Mouse (Mus musculus) heart, postnatal 14 days (tissue): ENCODE results near the gene Prr11. TPM values are rescaled to one million over a fixed set of nuclear protein-coding genes. Genes with fewer than 3 reads are reported as not detected.
"Not testable (repeated sequence)": the region's sequence is repeated elsewhere in the genome, so short reads cannot be mapped to it uniquely, and the experiment has no call there.

Experiments used
- DNase-seq, 2 experiments: peaks; one replicate each; pipeline ENCODE4 v3.0.0; 2021 to 2022
- intact Hi-C: fragments of 180-260 bp; cut with DNase I; formaldehyde crosslinking; loops from one replicate; pipeline ENCODE4 v1.15.1; 2025
- microRNA-seq, 2 experiments: library from miRNA; unstranded; fragments of <30 nt; microRNA quantifications; one replicate each; pipeline ENCODE4 v1.2.0; 2021 to 2022
- total RNA-seq, 2 experiments: library from RNA; stranded (reverse); gene quantifications; 2 replicates each; pipeline ENCODE4 v1.2.3; 2021

Gene Prr11
- total RNA-seq, 2 experiments from 2014 or later: 1.7 to 2.4 TPM

GRCm38 (mm10) chr11:87056286-87056685, 52.2 kb downstream of the Prr11 start:
- intact Hi-C loops: no loop called here

GRCm38 (mm10) chr11:87048900-87049299, 59.6 kb downstream of the Prr11 start:
- intact Hi-C loops, DNase-seq: not testable (repeated sequence)

More at GRCm38 (mm10) chr11:87056286-87056685, 52.2 kb downstream of the Prr11 start:
- no peak for DNase-seq

GRCm38 (mm10) chr11:87046968-87047367, 61.5 kb downstream of the Prr11 start:
- intact Hi-C loops: no loop called here
- no peak for DNase-seq

GRCm38 (mm10) chr11:87043052-87043451, 65.5 kb downstream of the Prr11 start:
- intact Hi-C loops: no loop called here
- no peak for DNase-seq

GRCm38 (mm10) chr11:87039307-87039963, 69.1 kb downstream of the Prr11 start:
- intact Hi-C loops: no loop called here
- no peak for DNase-seq

Small RNAs within 50 kb of the gene (microRNA-seq; reads per million reads assigned to microRNA genes)
- 34.4 to 85.0 reads per million in 2 experiments for gene Mir301

Other genes with a start within 250 kb of the Prr11 start
- 10 to 100 TPM; 24.7 to 24.8 TPM for gene Ypel2, start 115.0 kb downstream of the Prr11 start, total RNA-seq
- 10 to 100 TPM; 11.3 to 12.0 TPM for gene Gdpd1, start 34.6 kb downstream of the Prr11 start, total RNA-seq
- gene Smg8, start 21.9 kb downstream of the Prr11 start, total RNA-seq: 1 to 10 TPM; 8.9 to 9.2 TPM
- 10 to 100 TPM; 13.9 to 16.6 TPM for gene Ska2, start 526 bp upstream of the Prr11 start, total RNA-seq
- gene Trim37, start 18.4 kb upstream of the Prr11 start, total RNA-seq: 1 to 10 TPM; 6.1 to 9.2 TPM